Mouse (Mus musculus) liver, adult 2 months (tissue): ENCODE results near the gene Slc4a8.

Source experiments
- CTCF ChIP-seq: fragments of 200-500 bp; IDR thresholded peaks from 2 replicates; pipeline ENCODE4 v1.5.1; 2011; ENCODE audit warnings: low read depth, low read length, control low read depth
- POLR2A ChIP-seq: fragments of 200-500 bp; IDR thresholded peaks from 2 replicates; pipeline ENCODE4 v1.6.1; 2011; ENCODE audit warnings: low read length, control low read depth; ENCODE audit not compliant: insufficient read depth; ENCODE audit errors: extremely low read depth

GRCm38 (mm10) chr15:100818860-100819259 lies 57.3 kb downstream of the Slc4a8 start:
- TF ChIP-seq CTCF (no peak), POLR2A (no peak)
